Mouse (Mus musculus) left cerebral cortex, postnatal 14 days (tissue): ENCODE data around the gene Cep295nl. TPM values are rescaled to one million over a fixed set of nuclear protein-coding genes. Genes with fewer than 3 reads are reported as not detected.
"Not testable (repeated sequence)": the region's sequence is repeated elsewhere in the genome, so short reads cannot be mapped to it uniquely, and the experiment has no call there.

ENCODE experiments used
- DNase-seq, 2 experiments: peaks; one replicate each; pipeline ENCODE4 v3.0.0; 2021 to 2022; ENCODE audit warnings: low spot score in 2 of 2, mixed read lengths in 1 of 2
- intact Hi-C: fragments of 180-260 bp; cut with DNase I; formaldehyde crosslinking; loops from one replicate; pipeline ENCODE4 v1.15.1; 2025
- total RNA-seq, 2 experiments: library from RNA; stranded (reverse); gene quantifications; 2 replicates each; pipeline ENCODE4 v1.2.3; 2021

Gene Cep295nl
- total RNA-seq, 2 experiments from 2014 or later, result 1.2 to 1.3 TPM

DNA sequence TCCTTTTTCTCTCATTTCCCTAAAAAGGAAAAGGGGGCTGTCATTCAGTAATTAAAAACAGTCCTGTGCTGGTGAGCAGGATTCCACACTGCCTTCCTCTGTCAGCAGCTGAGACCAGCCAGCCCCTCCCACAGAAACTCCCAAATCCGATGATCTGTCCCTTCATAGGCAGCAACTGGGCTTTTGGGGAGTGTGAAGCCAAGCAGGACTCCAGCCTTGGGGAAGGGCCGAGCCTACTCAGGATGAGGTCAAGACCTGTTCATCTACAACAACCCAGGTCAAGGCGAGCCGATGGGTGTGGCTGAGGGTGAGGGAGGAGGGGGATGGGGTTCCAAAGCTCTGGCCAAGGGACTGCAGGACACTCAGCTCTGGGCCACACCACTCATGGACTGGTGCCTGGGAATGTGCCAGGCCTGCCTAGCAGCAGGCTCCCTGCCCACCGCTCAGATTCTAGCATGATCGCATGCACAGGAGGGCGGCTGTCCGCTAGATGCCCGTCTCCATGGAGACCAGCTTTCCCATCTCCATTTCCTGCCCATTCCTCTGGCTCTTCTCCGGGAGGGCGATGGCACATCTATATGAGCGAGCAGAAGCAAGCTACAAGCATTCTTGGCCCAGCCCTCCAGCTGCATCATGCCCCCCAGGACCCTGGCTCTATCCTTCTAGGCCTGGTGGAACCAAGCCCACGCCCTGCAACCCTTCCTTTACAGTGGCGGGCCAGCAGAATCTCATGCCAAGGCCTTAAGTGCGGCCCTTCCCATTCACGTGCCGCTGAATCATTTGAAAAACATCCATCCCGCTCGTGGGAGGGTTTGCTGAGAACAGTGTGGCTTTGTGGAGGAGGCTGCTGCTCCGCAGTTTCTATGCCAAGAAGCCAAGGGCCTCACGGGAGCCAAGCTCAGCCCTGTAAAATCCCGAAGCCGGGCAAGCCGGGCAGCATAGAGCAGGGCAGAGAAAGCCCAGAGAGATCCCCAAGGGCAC is 15.0 kb downstream of the Cep295nl start:
- peak; percentile 82 to 95 for DNase-seq
- intact Hi-C loops, result no loop called here

DNA sequence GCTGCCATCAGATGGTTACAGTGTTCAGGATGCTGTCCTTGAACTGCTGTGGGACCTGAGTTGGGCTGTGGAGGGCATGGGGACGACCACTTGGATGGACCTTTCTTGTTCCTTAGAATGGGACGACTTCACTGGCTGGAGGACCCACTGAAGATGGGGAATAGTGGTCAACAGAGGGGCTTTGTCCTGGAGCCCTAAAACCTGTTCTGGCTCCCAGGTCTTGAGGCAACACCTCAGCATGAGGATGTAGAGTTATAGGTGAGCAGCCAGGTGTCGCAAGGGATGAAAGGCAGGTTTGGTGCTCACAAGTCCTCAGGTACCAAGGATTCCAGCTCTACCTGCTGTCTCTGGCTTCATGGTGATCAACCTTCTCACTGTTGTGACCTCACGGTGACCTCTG is 15.8 kb downstream of the Cep295nl start:
- no peak for DNase-seq

DNA sequence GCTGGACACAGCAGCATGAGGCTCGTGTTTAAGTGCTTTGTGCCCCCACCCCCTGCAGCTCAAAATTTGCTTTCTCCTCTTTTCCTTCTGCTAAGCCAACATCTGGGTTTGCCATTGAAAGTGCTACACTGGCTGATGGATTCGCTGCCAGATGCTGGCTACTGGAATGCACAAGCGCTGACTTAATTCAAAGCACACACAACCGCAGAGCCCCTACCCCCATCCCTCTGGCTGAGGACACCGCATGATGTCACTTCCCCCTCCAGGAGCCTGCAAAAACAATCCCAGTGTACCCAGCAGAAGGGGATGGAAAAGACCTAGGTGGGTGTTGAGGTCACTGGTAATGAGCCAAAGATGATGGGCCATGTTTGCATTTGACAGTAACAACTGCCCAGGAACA is 17.8 kb downstream of the Cep295nl start:
- intact Hi-C loops, result no loop called here
- DNase-seq, result no peak

More for the DNA sequence above, 15.8 kb downstream of the Cep295nl start:
- intact Hi-C loops, result no loop called here

GRCm38 (mm10) chr11:118323974-118324373 is 18.3 kb downstream of the Cep295nl start:
- no peak for DNase-seq
- intact Hi-C loops, result no loop called here

DNA sequence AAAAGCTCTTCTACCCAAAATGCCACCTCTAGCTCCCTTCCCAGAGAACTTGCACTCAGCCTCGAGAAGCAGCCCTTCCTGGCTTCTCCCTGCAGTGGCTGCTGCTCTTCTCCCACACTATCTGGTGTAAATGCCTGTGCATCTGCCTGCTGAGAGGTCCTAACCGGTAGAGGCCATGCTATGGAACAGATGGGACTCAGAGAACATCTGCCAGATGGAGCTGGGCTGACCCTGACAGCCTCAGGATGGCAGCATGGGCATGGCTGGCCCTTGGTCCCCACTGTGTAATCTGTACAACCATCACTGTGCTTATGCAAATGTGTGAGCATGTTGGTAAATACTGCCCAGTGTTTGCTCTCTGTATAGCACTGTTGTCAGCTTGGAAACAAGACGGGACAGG is 19.7 kb downstream of the Cep295nl start:
- intact Hi-C loops, result no loop called here
- no peak for DNase-seq

DNA sequence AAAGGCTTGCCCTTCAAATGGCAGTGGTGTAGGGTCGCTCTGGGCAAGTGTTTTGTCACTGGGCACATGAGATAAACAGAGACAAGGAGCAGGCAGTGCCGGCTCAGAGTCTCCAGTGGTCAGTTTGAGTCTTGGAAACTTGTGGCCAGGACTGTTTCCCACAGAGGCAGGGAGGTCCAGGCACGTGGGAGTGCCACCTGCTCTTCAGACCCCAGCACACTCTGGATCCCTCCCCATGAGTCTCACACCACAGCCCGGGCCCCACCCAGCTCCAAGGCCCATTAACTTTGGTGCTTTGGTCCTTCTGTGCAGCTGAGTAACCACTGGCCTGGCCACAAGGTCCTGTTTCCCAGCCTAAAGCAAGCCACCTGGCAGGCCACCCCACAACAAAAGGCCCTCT is 20.3 kb downstream of the Cep295nl start:
- no peak for DNase-seq
- intact Hi-C loops, result no loop called here

DNA sequence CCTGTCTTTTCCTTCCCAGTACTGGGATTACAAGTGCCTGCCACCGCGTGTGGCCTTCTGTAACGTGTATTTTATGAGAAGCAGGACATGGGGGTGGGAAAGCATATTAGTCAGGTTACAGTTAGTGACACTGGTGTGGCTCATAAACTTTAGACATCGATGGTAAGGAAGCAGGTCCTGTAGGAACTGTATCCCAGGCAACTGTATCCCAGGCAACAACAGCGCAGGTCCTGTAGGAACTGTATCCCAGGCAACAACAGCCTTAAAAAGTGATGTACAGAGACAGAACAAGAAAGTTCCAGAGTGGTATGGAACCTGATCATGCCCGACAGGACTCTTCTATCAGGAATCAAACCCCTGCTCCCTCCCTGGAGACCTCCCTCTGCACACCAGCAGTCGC is 20.8 kb downstream of the Cep295nl start:
- intact Hi-C loops, result no loop called here
- peak; percentile 64 to 78 for DNase-seq

DNA sequence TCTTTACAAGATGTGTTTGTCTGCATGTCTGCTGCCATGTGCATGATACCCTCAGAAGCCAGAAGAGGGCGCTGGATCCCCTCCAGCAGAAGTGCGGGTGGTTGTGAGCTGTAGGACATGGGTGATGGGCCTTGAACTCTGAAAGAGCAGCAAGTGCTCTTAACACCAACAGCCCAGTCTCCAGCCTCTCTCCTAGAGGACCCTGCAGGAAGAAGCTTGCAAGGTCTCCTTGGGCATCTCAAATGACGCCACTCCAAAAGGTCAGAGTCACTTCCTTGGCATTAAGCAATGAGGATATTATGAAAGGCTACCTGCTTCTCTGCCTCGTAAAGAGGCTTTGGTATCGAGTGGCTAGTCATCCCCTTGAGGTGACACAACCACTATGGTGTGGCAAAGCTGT is 23.6 kb downstream of the Cep295nl start:
- peak; percentile 52 to 63 for DNase-seq
- intact Hi-C loops, result loop anchor here (2.0 kb wide), 1 partner anchor 60 kb away; no protein-coding TSS in a partner anchor

DNA sequence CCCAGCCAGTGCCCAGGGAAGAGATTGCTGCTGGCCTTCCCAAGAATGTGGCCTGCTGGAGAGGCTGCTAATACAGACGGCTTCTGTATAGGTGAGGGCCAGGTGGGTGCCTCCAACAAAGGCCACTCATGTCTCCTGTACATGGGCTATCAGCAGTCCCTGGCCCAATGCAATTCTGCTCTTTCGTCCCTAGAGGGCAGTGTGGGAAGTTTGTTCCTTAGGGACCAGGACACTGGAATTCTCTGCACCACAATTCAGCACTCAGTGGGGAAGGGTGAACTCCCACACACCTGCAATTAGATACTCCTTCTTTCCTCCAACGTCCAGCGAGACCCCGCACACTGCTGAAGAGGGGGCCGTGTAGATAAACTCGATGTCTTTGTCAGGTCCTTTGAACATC is 25.2 kb downstream of the Cep295nl start:
- DNase-seq, result peak; percentile 64 to 65
- intact Hi-C loops, result no loop called here

DNA sequence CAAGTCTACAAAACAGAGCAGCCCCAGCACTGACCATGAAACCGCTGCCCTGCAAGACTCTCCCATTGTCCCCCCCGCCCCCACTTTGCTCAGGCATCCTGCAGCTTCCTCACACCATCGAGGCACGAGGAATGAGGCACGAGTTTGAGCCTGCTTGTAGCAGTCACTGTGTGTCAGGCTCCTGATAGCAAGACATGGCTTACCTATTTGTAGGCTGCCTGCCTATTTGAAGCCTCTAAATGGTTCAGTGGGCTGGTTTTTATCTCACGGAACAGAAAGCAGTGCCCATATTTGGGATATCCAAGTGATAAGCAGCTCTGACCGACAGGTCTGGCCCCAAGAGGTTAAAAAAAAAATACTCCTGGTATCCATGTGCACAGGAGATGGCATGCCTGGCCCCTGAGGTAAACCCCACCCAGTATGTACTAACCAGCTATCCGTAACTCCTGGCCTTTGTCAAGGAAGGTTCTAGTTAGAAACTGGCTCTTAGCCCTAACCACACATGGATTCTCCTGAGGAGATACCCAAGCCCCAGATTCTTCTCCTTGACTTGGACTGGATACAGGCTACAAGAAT is 26.0 kb downstream of the Cep295nl start:
- DNase-seq, result no peak
- intact Hi-C loops, result no loop called here

DNA sequence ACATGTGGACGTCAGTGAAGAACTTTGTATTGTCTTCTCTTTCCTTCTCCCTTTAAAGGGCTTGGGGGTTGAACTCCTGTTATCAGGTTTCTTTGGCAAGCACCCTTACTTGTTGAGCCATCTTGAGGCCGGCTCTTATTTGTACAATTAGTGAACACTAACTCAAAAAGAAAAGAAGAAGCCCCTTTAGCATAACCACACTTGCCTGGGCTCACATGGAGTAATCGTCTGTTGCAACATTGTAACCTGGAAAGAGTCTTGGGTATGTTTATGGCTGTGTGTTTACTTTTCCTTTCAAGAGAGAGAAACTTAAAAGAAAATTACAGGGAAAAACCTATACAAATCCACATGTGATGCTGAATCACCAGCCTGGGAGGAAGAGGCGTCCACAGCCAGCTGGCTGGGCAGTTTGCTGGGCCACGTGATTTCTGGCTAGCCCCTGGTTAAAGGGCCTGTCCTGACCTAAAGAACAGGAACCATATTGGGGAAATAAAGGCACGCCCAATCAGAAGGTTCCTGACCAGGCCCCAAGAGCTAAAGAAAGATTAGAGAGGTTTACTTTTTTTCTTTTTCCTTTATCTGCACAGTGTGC is 30.1 kb downstream of the Cep295nl start:
- DNase-seq, result no peak
- intact Hi-C loops, result no loop called here

GRCm38 (mm10) chr11:118307962-118308361 is 34.3 kb downstream of the Cep295nl start:
- not testable (repeated sequence) for DNase-seq

DNA sequence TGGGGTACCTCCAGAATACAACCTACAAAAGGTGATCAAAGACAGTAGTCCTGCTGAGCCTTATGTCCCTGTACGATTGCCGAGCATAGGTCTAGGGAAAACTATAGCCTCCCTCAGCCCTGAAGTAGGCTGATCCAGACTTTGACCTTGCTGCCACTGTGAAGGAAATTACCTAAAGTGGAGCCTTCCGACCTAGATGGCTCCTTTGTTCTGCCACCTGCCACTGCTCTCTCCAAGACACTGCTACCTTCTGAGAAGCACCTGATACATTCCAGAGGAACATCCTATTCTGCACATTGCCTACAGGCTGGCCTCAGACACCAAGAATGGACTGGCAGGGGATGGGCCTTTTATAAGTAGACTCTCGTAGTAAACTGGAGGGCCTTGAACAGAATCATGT is 38.3 kb downstream of the Cep295nl start:
- intact Hi-C loops, DNase-seq: not testable (repeated sequence)

More at GRCm38 (mm10) chr11:118307962-118308361, 34.3 kb downstream of the Cep295nl start:
- intact Hi-C loops, result not testable (repeated sequence)

- intact Hi-C loops, result no loop called here
- no peak for DNase-seq
Measured at GRCm38 (mm10) chr11:118298810-118299209, 43.5 kb downstream of the Cep295nl start.

DNA sequence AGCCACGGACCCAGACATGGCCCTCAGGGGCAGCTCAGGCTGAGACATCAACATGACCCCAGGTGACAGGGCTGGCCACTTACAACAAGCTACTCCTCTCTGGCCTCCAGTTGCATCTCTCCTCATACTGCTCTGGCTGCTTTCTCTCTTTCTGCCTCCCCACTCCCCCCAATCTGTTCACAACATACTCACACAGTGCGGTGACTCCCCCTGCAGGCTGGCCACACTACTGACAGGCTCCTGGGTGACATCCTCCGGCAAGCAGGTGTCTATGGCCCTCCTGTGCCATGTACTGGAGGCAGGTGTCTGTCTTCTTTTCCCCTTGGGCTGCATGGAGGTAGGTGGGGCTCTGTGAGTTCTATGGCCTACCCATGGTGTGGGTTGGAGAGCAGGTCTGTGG is 44.3 kb downstream of the Cep295nl start:
- DNase-seq, result no peak
- intact Hi-C loops, result no loop called here

- intact Hi-C loops, result no loop called here
- DNase-seq, result no peak
Measured at GRCm38 (mm10) chr11:118295026-118295425, 47.3 kb downstream of the Cep295nl start.

- intact Hi-C loops, result no loop called here
- DNase-seq, result no peak
Measured at GRCm38 (mm10) chr11:118292671-118293070, 49.6 kb downstream of the Cep295nl start.

- DNase-seq, result peak; percentile 100
- intact Hi-C loops, result loop anchor here (2.0 kb wide), 1 partner anchor 65 kb away; the partner anchor contains the start of gene Timp2
Measured at GRCm38 (mm10) chr11:118289999-118290889, 52.1 kb downstream of the Cep295nl start, which contains the start of gene Usp36. TSS of gene Usp36 (minus strand) at chr11:118290244.

DNA sequence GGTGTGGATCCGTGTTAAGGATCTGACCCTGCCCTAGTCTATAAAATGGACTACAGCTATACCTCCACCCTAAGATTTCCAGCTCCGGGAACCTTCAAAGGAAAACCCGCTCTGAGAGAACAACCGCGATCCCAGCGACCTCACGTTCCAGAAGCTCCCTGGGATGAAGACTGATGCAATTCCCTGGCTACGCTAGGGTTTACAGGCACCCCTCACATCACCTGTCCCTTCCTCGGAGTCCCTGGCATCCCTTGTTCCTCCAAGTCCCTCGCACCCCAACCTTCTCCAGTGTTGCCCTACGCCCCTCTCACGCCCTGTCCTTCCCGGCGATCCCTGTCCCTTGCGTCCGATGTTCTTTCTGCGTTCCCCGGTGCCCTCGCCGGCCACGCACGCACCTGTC is 52.7 kb downstream of the Cep295nl start:
- DNase-seq, result no peak
- intact Hi-C loops, result no loop called here
